Mouse (Mus musculus) liver, postnatal 0 days (tissue): ENCODE measurements around the gene Pp2d1.

Source experiments
- CTCF ChIP-seq: sonication (generic); IDR thresholded peaks from 2 replicates; pipeline ENCODE4 v1.5.1; 2016; ENCODE audit warnings: antibody characterized with exemption, low read depth
- EP300 ChIP-seq: IDR thresholded peaks from 2 replicates; pipeline ENCODE4 v1.6.1; 2016; ENCODE audit warnings: antibody characterized with exemption, low read depth, mild to moderate bottlenecking

- TF ChIP-seq CTCF, result no peak
- no peak for TF ChIP-seq EP300
Observed at GRCm38 (mm10) chr17:53577151-53577550, 37.9 kb upstream of the Pp2d1 start.
